Mouse (Mus musculus) WW6 (cell line): ENCODE measurements around the gene Rpl7l1.
"Not testable (repeated sequence)": the region's sequence is repeated elsewhere in the genome, so short reads cannot be mapped to it uniquely, and the experiment has no call there.

ENCODE experiments used
- DNase-seq: peaks from one replicate; pipeline ENCODE4 v3.0.0-alpha.2; 2013; ENCODE audit warnings: low read depth, low spot score

Gene Rpl7l1

GRCm38 (mm10) chr17:46775070-46775469 lies 7.4 kb downstream of the Rpl7l1 start:
- DNase-seq: no peak

- no peak for DNase-seq
Measured at GRCm38 (mm10) chr17:46774131-46774472, 8.4 kb downstream of the Rpl7l1 start.

- DNase-seq: no peak
Measured at GRCm38 (mm10) chr17:46773278-46774130, 9.0 kb downstream of the Rpl7l1 start.

- peak; percentile 74 for DNase-seq
Measured at GRCm38 (mm10) chr17:46772404-46773277, 9.8 kb downstream of the Rpl7l1 start, which contains the start of gene 2310039H08Rik. Gene 2310039H08Rik, plus strand, starts transcription at chr17:46772635.

GRCm38 (mm10) chr17:46772038-46772403 lies 10.5 kb downstream of the Rpl7l1 start:
- DNase-seq: no peak

- DNase-seq: no peak
Measured at GRCm38 (mm10) chr17:46771616-46772015, 10.9 kb downstream of the Rpl7l1 start.

- DNase-seq: no peak
Measured at GRCm38 (mm10) chr17:46771025-46771424, 11.4 kb downstream of the Rpl7l1 start.

- DNase-seq: no peak
Measured at GRCm38 (mm10) chr17:46770546-46770945, 11.9 kb downstream of the Rpl7l1 start.

GRCm38 (mm10) chr17:46767868-46768267 lies 14.6 kb downstream of the Rpl7l1 start:
- DNase-seq: no peak

- DNase-seq: not testable (repeated sequence)
Measured at GRCm38 (mm10) chr17:46764916-46765315, 17.6 kb downstream of the Rpl7l1 start.

- DNase-seq: no peak
Measured at GRCm38 (mm10) chr17:46763544-46763943, 18.9 kb downstream of the Rpl7l1 start, which contains the start of gene Ptcra. Gene Ptcra, minus strand, starts transcription at chr17:46763712.

GRCm38 (mm10) chr17:46758753-46759152 lies 23.7 kb downstream of the Rpl7l1 start:
- no peak for DNase-seq

GRCm38 (mm10) chr17:46751794-46752556 lies 30.5 kb downstream of the Rpl7l1 start, which contains the start of gene Cnpy3:
Gene Cnpy3, minus strand, starts transcription at chr17:46752214.
- peak; percentile 98 for DNase-seq

- DNase-seq: no peak
Measured at GRCm38 (mm10) chr17:46751056-46751793, 31.2 kb downstream of the Rpl7l1 start.

- DNase-seq: no peak
Measured at GRCm38 (mm10) chr17:46750580-46750979, 31.9 kb downstream of the Rpl7l1 start.

- DNase-seq: no peak
Measured at GRCm38 (mm10) chr17:46749282-46749681, 33.2 kb downstream of the Rpl7l1 start.

- DNase-seq: no peak
Measured at GRCm38 (mm10) chr17:46747806-46748205, 34.7 kb downstream of the Rpl7l1 start.

GRCm38 (mm10) chr17:46747234-46747633 lies 35.2 kb downstream of the Rpl7l1 start:
- no peak for DNase-seq

GRCm38 (mm10) chr17:46745506-46745905 lies 37.0 kb downstream of the Rpl7l1 start:
- DNase-seq: no peak

- DNase-seq: no peak
Measured at GRCm38 (mm10) chr17:46742986-46743385, 39.5 kb downstream of the Rpl7l1 start.

- no peak for DNase-seq
Measured at GRCm38 (mm10) chr17:46741305-46741704, 41.2 kb downstream of the Rpl7l1 start.
